Mouse (Mus musculus): ENCODE data around the gene Met. TPM values are rescaled to one million over a fixed set of nuclear protein-coding genes. Genes with fewer than 3 reads are reported as not detected.

The Met gene
- polyA plus RNA-seq, 1 experiment = 4.7 TPM

DNA sequence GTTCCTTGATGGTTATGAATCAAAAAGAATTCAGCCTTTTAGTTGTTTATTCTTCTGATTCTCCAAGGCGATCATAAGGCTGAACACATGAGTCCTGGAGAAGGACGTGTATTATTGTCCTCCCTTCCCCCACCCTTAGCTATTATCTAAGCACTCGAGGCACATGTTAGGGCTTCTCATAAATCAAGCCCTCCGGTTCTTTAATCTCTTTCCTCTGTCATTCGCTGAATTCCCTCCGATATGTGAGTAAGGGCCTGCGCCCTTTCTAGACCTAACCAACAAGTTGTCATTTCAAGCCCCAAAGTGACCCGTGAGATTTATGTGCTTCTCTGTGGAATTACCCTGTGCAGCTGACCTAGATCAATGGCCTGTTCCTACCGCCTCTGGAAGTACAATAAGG is 81.9 kb downstream of the Met start:
- TF ChIP-seq CTCF (IDR thresholded peaks at IDR 0.05; ENCODE audit: extremely low read depth, insufficient read length, insufficient replicate concordance, low read depth, low read length) = no peak
- no peak for TF ChIP-seq POLR2A (IDR thresholded peaks at IDR 0.05; ENCODE audit: low read depth, low read length)
- Histone ChIP-seq H3K27ac (ENCODE audit: insufficient read depth, low read depth, low read length) (no peak overlapping the region), H3K4me1 (ENCODE audit: control insufficient read depth, insufficient read depth, insufficient read length, low read length) (peaks cover 5% of the 10 kb centered on the region; the same call in 1 of the 2 replicates), H3K4me3 (ENCODE audit: low read depth, low read length) (no peak overlapping the region), H3K36me3 (ENCODE audit: control insufficient read depth, insufficient read depth, low read length) (peaks cover 3% of the 10 kb centered on the region; the same call in 1 of the 2 replicates), H3K27me3 (ENCODE audit: control insufficient read depth, insufficient read depth, low read length) (no peaks in the 10 kb centered on the region)
- 81% methylated on average over 9 of the region's 9 CpGs for WGBS

DNA sequence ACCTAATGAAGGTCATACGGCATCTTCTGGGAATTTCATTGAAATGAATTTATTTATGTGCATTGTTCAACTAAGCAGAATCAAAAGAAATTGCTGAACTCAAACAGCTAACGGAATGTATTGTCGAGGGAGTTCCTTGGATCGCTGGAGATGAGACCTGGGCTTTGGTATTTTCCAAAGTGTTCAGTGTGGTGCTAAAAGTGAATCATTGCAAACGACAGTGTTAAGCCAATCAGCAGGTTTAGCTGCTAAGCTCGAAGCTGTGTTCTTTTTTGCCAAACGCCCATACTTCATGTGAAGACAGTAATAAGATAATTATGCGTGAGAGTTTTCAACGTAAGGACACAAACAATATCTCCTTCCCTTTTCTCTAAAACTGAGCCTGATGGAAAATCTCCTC is 82.7 kb downstream of the Met start:
- Histone ChIP-seq H3K4me1 (ENCODE audit: control insufficient read depth, insufficient read depth, insufficient read length, low read length) (peaks cover 4% of the 10 kb centered on the region; the same call in 1 of the 2 replicates), H3K36me3 (ENCODE audit: control insufficient read depth, insufficient read depth, low read length) (peaks cover 3% of the 10 kb centered on the region; the same call in 1 of the 2 replicates), H3K27ac (ENCODE audit: insufficient read depth, low read depth, low read length) (no peak overlapping the region), H3K4me3 (ENCODE audit: low read depth, low read length) (no peak overlapping the region), H3K27me3 (ENCODE audit: control insufficient read depth, insufficient read depth, low read length) (no peaks in the 10 kb centered on the region)
- 87% methylated on average over 9 of the region's 9 CpGs for WGBS
- no peak for TF ChIP-seq CTCF (IDR thresholded peaks at IDR 0.05; ENCODE audit: extremely low read depth, insufficient read length, insufficient replicate concordance, low read depth, low read length)
- TF ChIP-seq POLR2A (IDR thresholded peaks at IDR 0.05; ENCODE audit: low read depth, low read length) = no peak

DNA sequence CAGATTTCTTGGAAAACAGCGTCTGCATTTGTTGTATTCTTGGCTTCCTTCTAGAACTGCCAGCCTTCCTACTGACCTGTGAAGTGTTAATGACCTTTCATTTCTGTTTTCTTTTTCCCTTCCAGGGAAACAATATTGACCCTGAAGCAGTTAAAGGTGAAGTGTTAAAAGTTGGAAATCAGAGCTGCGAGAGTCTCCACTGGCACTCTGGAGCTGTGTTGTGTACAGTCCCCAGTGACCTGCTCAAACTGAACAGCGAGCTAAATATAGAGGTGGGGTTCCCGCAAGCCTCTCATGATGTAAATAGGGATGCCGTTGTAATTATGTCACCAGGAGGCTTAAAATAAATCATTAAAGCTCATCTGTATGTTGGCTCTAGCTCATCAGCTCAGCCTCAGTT is 83.2 kb downstream of the Met start:
- Histone ChIP-seq H3K4me1 (ENCODE audit: control insufficient read depth, insufficient read depth, insufficient read length, low read length) (peaks cover 1% of the 10 kb centered on the region; the same call in 1 of the 2 replicates), H3K36me3 (ENCODE audit: control insufficient read depth, insufficient read depth, low read length) (peaks cover 3% of the 10 kb centered on the region; the same call in 1 of the 2 replicates), H3K4me3 (ENCODE audit: low read depth, low read length) (no peak overlapping the region), H3K27me3 (ENCODE audit: control insufficient read depth, insufficient read depth, low read length) (no peaks in the 10 kb centered on the region), H3K27ac (ENCODE audit: insufficient read depth, low read depth, low read length) (no peak overlapping the region)
- no peak for TF ChIP-seq POLR2A (IDR thresholded peaks at IDR 0.05; ENCODE audit: low read depth, low read length)
- no peak for TF ChIP-seq CTCF (IDR thresholded peaks at IDR 0.05; ENCODE audit: extremely low read depth, insufficient read length, insufficient replicate concordance, low read depth, low read length)
- 75% methylated on average over 5 of the region's 5 CpGs for WGBS

DNA sequence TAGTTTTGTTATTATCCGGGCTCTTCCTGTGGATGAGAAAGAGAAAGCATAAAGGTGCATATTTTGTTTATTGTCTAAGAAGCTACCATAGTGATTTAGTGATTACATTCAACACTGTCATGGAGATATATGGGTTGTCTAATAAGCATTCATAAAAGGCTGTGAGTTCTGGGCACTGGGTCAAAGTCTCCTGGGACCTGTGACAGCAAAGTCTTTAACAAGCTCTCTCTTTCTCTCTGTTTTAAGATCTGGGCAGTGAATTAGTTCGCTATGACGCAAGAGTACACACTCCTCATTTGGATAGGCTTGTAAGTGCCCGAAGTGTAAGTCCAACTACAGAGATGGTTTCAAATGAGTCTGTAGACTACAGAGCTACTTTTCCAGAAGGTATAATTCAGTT is 85.2 kb downstream of the Met start:
- H3K36me3 ChIP-seq (ENCODE audit: control insufficient read depth, insufficient read depth, low read length) = peaks cover 5% of the 10 kb centered on the region; the same call in 1 of the 2 replicates
- WGBS = 45% methylated on average over 4 of the region's 4 CpGs
- no peaks in the 10 kb centered on the region for H3K4me1 ChIP-seq (ENCODE audit: control insufficient read depth, insufficient read depth, insufficient read length, low read length)
- no peak overlapping the region for H3K27ac ChIP-seq (ENCODE audit: insufficient read depth, low read depth, low read length)
- TF ChIP-seq CTCF (IDR thresholded peaks at IDR 0.05; ENCODE audit: extremely low read depth, insufficient read length, insufficient replicate concordance, low read depth, low read length) = no peak
- TF ChIP-seq POLR2A (IDR thresholded peaks at IDR 0.05; ENCODE audit: low read depth, low read length) = no peak
- H3K27me3 ChIP-seq (ENCODE audit: control insufficient read depth, insufficient read depth, low read length) = no peaks in the 10 kb centered on the region
- no peak overlapping the region for H3K4me3 ChIP-seq (ENCODE audit: low read depth, low read length)

DNA sequence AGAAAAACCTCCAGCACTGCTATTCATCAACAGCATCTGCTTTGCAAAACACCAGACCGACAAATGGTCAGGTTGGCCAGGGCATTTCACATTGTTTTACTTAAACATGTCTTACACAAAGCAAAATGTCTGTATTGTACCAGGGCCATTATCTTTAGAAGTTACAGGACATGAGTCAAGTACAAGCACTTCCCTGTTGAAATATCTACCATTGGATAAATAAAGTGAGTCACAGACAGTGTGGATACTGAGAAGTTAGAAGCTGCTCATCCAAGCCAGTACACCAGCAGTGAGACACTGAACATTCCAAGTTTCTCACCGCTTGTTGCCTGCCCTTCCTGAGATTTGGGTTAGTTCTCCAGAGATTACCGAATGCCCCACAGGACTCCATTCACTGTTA is 86.0 kb downstream of the Met start:
- WGBS = 84% methylated on average over 3 of the region's 3 CpGs
- no peak for TF ChIP-seq CTCF (IDR thresholded peaks at IDR 0.05; ENCODE audit: extremely low read depth, insufficient read length, insufficient replicate concordance, low read depth, low read length)
- TF ChIP-seq POLR2A (IDR thresholded peaks at IDR 0.05; ENCODE audit: low read depth, low read length) = no peak
- H3K27ac ChIP-seq (ENCODE audit: insufficient read depth, low read depth, low read length) = no peak overlapping the region
- peaks cover 5% of the 10 kb centered on the region; the same call in 1 of the 2 replicates for H3K36me3 ChIP-seq (ENCODE audit: control insufficient read depth, insufficient read depth, low read length)
- no peak overlapping the region for H3K4me3 ChIP-seq (ENCODE audit: low read depth, low read length)
- H3K27me3 ChIP-seq (ENCODE audit: control insufficient read depth, insufficient read depth, low read length) = no peaks in the 10 kb centered on the region
- H3K4me1 ChIP-seq (ENCODE audit: control insufficient read depth, insufficient read depth, insufficient read length, low read length) = peaks cover 2% of the 10 kb centered on the region

DNA sequence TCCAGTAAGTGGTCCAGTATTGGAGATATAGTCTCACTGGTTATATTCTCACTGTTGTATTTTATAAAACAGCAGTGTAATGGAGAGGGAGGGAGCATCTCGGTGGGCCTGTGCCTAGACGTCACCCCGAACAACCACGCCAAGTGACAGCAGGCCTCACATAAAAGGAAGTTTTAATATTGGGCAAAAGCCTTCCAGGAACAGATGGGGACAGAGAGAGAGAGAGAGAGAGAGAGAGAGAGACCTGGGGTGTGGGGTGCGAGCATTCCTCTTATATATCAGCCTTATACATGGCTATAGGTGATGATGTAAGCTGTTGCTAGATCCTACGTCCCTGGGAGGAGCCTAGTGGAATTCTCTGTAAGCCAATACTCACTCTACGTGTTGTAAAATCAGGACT is 90.7 kb downstream of the Met start:
- H3K27ac ChIP-seq (ENCODE audit: insufficient read depth, low read depth, low read length) = no peak overlapping the region
- H3K27me3 ChIP-seq (ENCODE audit: control insufficient read depth, insufficient read depth, low read length) = no peaks in the 10 kb centered on the region
- H3K4me1 ChIP-seq (ENCODE audit: control insufficient read depth, insufficient read depth, insufficient read length, low read length) = peaks cover 8% of the 10 kb centered on the region
- WGBS = 67% methylated on average over 7 of the region's 7 CpGs
- TF ChIP-seq CTCF (IDR thresholded peaks at IDR 0.05; ENCODE audit: extremely low read depth, insufficient read length, insufficient replicate concordance, low read depth, low read length) (no peak), POLR2A (IDR thresholded peaks at IDR 0.05; ENCODE audit: low read depth, low read length) (no peak)
- no peak overlapping the region for H3K4me3 ChIP-seq (ENCODE audit: low read depth, low read length)
- H3K36me3 ChIP-seq (ENCODE audit: control insufficient read depth, insufficient read depth, low read length) = peaks cover 18% of the 10 kb centered on the region

DNA sequence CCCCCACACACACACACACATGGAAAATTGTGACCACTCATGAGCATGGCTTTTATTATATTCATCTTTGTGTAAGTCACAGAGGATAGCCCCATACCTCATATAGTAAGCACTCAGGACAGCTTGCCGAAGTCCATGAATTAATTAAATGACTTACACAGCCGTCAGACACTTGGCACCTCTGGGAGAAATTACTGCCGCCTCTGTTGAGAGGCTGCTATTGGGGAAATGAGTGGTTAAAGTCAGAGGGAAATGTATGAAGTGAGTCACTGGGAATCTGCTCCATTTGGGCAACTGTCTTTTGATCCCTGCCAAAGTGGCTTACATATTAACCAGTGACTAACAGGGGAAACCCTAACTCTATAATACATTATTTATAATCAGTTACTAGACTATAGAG is 91.2 kb downstream of the Met start:
- WGBS = 13% methylated on average over 3 of the region's 3 CpGs
- Histone ChIP-seq H3K27ac (ENCODE audit: insufficient read depth, low read depth, low read length) (no peak overlapping the region), H3K4me1 (ENCODE audit: control insufficient read depth, insufficient read depth, insufficient read length, low read length) (peaks cover 10% of the 10 kb centered on the region), H3K36me3 (ENCODE audit: control insufficient read depth, insufficient read depth, low read length) (peaks cover 18% of the 10 kb centered on the region), H3K4me3 (ENCODE audit: low read depth, low read length) (no peak overlapping the region), H3K27me3 (ENCODE audit: control insufficient read depth, insufficient read depth, low read length) (no peaks in the 10 kb centered on the region)
- no peak for TF ChIP-seq CTCF (IDR thresholded peaks at IDR 0.05; ENCODE audit: extremely low read depth, insufficient read length, insufficient replicate concordance, low read depth, low read length)
- no peak for TF ChIP-seq POLR2A (IDR thresholded peaks at IDR 0.05; ENCODE audit: low read depth, low read length)
